Mouse (Mus musculus): ENCODE results near the gene Mis12. TPM values are rescaled to one million over a fixed set of nuclear protein-coding genes. Genes with fewer than 3 reads are reported as not detected.

Mis12 gene
- polyA plus RNA-seq, 1 experiment from 2014 or later: 27.4 TPM

DNA sequence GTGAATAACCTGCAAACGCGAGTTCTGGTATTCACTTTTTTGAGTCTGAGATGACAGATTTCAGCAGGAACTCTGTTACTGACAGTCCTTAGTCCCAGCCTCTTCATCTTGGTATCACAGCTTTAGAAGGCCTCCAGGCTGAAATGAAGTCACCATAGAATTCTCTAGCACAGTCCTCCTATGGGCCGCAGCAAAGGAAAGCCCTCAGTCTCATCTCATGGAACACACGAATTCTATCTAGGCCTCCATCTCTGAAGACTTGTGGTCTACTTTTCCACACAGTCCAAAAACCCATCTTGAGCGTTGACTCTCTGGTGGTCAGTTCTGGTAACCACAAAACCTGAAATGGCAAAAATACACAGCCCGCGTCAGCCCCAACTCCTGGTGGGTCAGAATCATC is 12.7 kb downstream of the Mis12 start:
- Histone ChIP-seq H3K4me2 (peak overlapping the region; percentile 84), H3K4me3 (ENCODE audit: low read depth, low read length) (peak overlapping the region; percentile 61), H3K27ac (ENCODE audit: low read depth, low read length) (no peak overlapping the region), H3K9me3 (replicated peaks; ENCODE audit: control insufficient read depth, low read length) (no peaks in the 10 kb centered on the region), H3K27me3 (ENCODE audit: control insufficient read depth, insufficient read depth, low read length) (no peaks in the 10 kb centered on the region), H3K36me3 (ENCODE audit: control insufficient read depth, insufficient read depth, low read length) (peaks cover 7% of the 10 kb centered on the region; the same call in 1 of the 2 replicates), H3K9ac (ENCODE audit: low read depth, low read length) (peak overlapping the region; percentile 70; the same call in 1 of the 2 replicates), H3K4me1 (ENCODE audit: control insufficient read depth, insufficient read depth, low read length) (no peaks in the 10 kb centered on the region)
- ATAC-seq (replicated peaks; ENCODE audit: insufficient number of reproducible peaks, low FRiP score, low TSS enrichment): no peak
- 70% methylated on average over 7 of the region's 7 CpGs for WGBS (ENCODE audit: insufficient replicate concordance)

- Histone ChIP-seq H3K4me1 (ENCODE audit: control insufficient read depth, insufficient read depth, low read length) (no peaks in the 10 kb centered on the region), H3K9ac (ENCODE audit: low read depth, low read length) (peak overlapping the region; percentile 70), H3K27me3 (ENCODE audit: control insufficient read depth, insufficient read depth, low read length) (no peaks in the 10 kb centered on the region), H3K9me3 (replicated peaks; ENCODE audit: control insufficient read depth, low read length) (no peaks in the 10 kb centered on the region), H3K27ac (ENCODE audit: low read depth, low read length) (peak overlapping the region; percentile 77), H3K4me2 (peak overlapping the region; percentile 84), H3K4me3 (ENCODE audit: low read depth, low read length) (peak overlapping the region; percentile 61), H3K36me3 (ENCODE audit: control insufficient read depth, insufficient read depth, low read length) (peaks cover 6% of the 10 kb centered on the region; the same call in 1 of the 2 replicates)
- WGBS (ENCODE audit: insufficient replicate concordance): 11% methylated on average over 26 of the region's 26 CpGs
- ATAC-seq (replicated peaks; ENCODE audit: insufficient number of reproducible peaks, low FRiP score, low TSS enrichment): no peak; the same call in 1 of the 2 replicates
Measured at GRCm38 (mm10) chr11:71032491-71033162, 13.2 kb downstream of the Mis12 start.

GRCm38 (mm10) chr11:71033163-71033761 is 13.9 kb downstream of the Mis12 start, which contains the start of gene 6330403K07Rik:
TSS of gene 6330403K07Rik (minus strand) at chr11:71033513.
- Histone ChIP-seq H3K27ac (ENCODE audit: low read depth, low read length) (peak within 1 kb of the TSS; percentile 77), H3K36me3 (ENCODE audit: control insufficient read depth, insufficient read depth, low read length) (no peaks in the 10 kb centered on the region), H3K4me2 (peak within 1 kb of the TSS; percentile 84), H3K4me3 (ENCODE audit: low read depth, low read length) (peak within 1 kb of the TSS; percentile 61), H3K9me3 (replicated peaks; ENCODE audit: control insufficient read depth, low read length) (no peaks in the 10 kb centered on the region), H3K4me1 (ENCODE audit: control insufficient read depth, insufficient read depth, low read length) (no peaks in the 10 kb centered on the region), H3K9ac (ENCODE audit: low read depth, low read length) (peak within 1 kb of the TSS; percentile 70), H3K27me3 (ENCODE audit: control insufficient read depth, insufficient read depth, low read length) (no peaks in the 10 kb centered on the region)
- under 1% methylated on average over 28 of the region's 31 CpGs for WGBS (ENCODE audit: insufficient replicate concordance)
- ATAC-seq (replicated peaks; ENCODE audit: insufficient number of reproducible peaks, low FRiP score, low TSS enrichment): peak; percentile 93

DNA sequence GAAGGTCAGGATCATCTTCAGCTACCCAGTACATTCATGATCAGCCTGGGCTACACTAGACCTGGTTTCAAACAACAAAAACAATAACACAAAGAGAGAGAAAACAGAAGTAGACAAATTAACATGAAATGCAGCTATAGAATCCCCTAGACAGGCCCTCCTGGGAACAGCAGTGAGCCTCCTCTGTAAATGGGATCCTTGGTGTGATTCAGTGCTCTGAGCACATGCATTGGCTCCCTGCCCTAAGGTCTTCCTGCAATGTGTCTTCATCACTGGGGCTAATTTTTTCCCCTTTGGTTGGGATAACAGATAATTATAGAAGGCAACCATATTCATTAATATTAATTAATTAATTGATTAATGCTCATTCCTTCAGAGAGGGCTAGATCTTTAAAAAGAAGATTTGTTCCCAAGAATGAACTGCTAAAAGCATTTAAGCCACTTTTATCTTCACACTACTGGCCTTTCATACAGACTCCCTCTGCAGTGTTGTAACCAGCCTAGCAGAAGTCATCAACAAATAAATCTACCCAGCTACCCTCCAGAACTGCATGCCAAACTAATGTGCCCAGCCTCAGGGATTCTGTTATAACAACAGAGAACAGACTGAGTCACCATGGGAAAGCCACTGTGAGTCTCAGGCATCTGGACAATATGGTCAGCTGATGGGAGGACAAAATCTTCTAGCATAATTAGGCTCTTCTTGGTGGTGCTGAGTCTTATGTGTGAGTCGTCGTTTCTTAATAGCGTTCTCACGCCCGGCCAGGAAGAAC is 20.3 kb downstream of the Mis12 start:
- H3K27ac ChIP-seq (ENCODE audit: low read depth, low read length): no peak overlapping the region
- H3K27me3 ChIP-seq (ENCODE audit: control insufficient read depth, insufficient read depth, low read length): no peaks in the 10 kb centered on the region
- no peaks in the 10 kb centered on the region for H3K9me3 ChIP-seq (replicated peaks; ENCODE audit: control insufficient read depth, low read length)
- no peaks in the 10 kb centered on the region for H3K4me1 ChIP-seq (ENCODE audit: control insufficient read depth, insufficient read depth, low read length)
- WGBS (ENCODE audit: insufficient replicate concordance): 98% methylated on average over 5 of the region's 5 CpGs
- ATAC-seq (replicated peaks; ENCODE audit: insufficient number of reproducible peaks, low FRiP score, low TSS enrichment): no peak
- no peaks in the 10 kb centered on the region for H3K36me3 ChIP-seq (ENCODE audit: control insufficient read depth, insufficient read depth, low read length)
- no peak overlapping the region for H3K4me2 ChIP-seq
- no peak overlapping the region for H3K9ac ChIP-seq (ENCODE audit: low read depth, low read length)
- no peak overlapping the region for H3K4me3 ChIP-seq (ENCODE audit: low read depth, low read length)

DNA sequence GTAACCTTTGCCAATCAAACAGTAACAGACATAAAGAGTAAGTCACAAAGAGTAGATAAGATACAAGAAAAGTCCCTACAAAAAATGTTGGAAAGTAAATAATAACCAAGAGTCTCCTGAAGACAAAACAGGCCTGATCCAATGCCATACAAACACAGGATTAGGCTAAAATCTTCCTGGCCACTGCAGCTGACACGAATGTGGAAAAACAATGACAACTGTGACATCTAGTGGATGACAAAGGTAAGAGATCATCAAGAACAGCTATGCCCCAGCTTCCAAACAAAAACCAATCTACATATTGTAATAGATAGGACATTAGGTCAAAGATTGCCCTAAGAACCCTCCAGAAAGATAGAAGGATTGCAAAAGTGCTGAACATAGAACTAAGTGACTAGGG is 33.1 kb downstream of the Mis12 start:
- H3K36me3 ChIP-seq (ENCODE audit: control insufficient read depth, insufficient read depth, low read length): no peaks in the 10 kb centered on the region
- H3K4me3 ChIP-seq (ENCODE audit: low read depth, low read length): no peak overlapping the region
- H3K27me3 ChIP-seq (ENCODE audit: control insufficient read depth, insufficient read depth, low read length): no peaks in the 10 kb centered on the region
- no peak for ATAC-seq (replicated peaks; ENCODE audit: insufficient number of reproducible peaks, low FRiP score, low TSS enrichment)
- H3K4me1 ChIP-seq (ENCODE audit: control insufficient read depth, insufficient read depth, low read length): no peaks in the 10 kb centered on the region
- H3K9me3 ChIP-seq (replicated peaks; ENCODE audit: control insufficient read depth, low read length): no peaks in the 10 kb centered on the region
- no peak overlapping the region for H3K4me2 ChIP-seq
- 0% methylated on average over 1 of the region's 1 CpGs for WGBS (ENCODE audit: insufficient replicate concordance)
- no peak overlapping the region for H3K27ac ChIP-seq (ENCODE audit: low read depth, low read length)
- no peak overlapping the region for H3K9ac ChIP-seq (ENCODE audit: low read depth, low read length)

DNA sequence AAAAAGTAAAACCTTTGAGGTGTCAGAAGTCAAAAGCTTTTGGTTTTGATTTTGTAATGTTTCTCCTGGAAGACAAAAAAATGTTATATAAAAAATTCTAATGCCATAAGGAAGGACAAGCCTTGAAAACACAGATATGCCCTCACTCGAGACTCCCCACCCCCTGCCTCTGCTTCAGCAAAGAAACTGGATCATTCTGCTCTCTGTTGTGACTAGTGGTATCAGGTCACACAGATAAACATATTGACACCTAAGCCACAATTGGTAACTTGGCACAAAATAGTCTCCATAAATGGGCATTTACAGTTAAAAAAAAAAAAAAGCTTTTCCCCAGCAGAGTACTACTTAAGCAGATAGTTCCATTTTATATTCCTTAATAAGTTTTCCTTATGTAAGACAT is 56.9 kb downstream of the Mis12 start:
- Histone ChIP-seq H3K4me2 (no peak overlapping the region), H3K27ac (ENCODE audit: low read depth, low read length) (no peak overlapping the region), H3K36me3 (ENCODE audit: control insufficient read depth, insufficient read depth, low read length) (no peaks in the 10 kb centered on the region), H3K9ac (ENCODE audit: low read depth, low read length) (no peak overlapping the region), H3K27me3 (ENCODE audit: control insufficient read depth, insufficient read depth, low read length) (no peaks in the 10 kb centered on the region), H3K4me1 (ENCODE audit: control insufficient read depth, insufficient read depth, low read length) (no peaks in the 10 kb centered on the region), H3K9me3 (replicated peaks; ENCODE audit: control insufficient read depth, low read length) (no peaks in the 10 kb centered on the region), H3K4me3 (ENCODE audit: low read depth, low read length) (no peak overlapping the region)
- 63% methylated on average over 1 of the region's 1 CpGs for WGBS (ENCODE audit: insufficient replicate concordance)
- no peak for ATAC-seq (replicated peaks; ENCODE audit: insufficient number of reproducible peaks, low FRiP score, low TSS enrichment)

Other genes starting within 250 kb of the Mis12 start
- gene Scimp, start 207.0 kb upstream of the Mis12 start, polyA plus RNA-seq (2014; fragmentation: Nextera tagmentation; extraction: Ambion mirVana): 0.27 TPM in 1 of 2 replicates, not detected in the other
- gene Rabep1, start 174.8 kb upstream of the Mis12 start, polyA plus RNA-seq (2014; fragmentation: Nextera tagmentation; extraction: Ambion mirVana): 25.9 and 27.8 TPM in 2 replicates
- gene Nup88, start 49.6 kb upstream of the Mis12 start, polyA plus RNA-seq (2014; fragmentation: Nextera tagmentation; extraction: Ambion mirVana): 129 and 145 TPM in 2 replicates
- 54.4 and 58.6 TPM in 2 replicates for gene Rpain, start 49.4 kb upstream of the Mis12 start, polyA plus RNA-seq (2014; fragmentation: Nextera tagmentation; extraction: Ambion mirVana)
- 270 and 274 TPM in 2 replicates for gene C1qbp, start 36.6 kb upstream of the Mis12 start, polyA plus RNA-seq (2014; fragmentation: Nextera tagmentation; extraction: Ambion mirVana)
- 15.6 and 20.5 TPM in 2 replicates for gene Dhx33, start 15.2 kb upstream of the Mis12 start, polyA plus RNA-seq (2014; fragmentation: Nextera tagmentation; extraction: Ambion mirVana)
- 34.7 and 34.8 TPM in 2 replicates for gene Derl2, start 230 bp downstream of the Mis12 start, polyA plus RNA-seq (2014; fragmentation: Nextera tagmentation; extraction: Ambion mirVana)
- 20.0 and 26.6 TPM in 2 replicates for gene 6330403K07Rik, start 13.9 kb downstream of the Mis12 start, polyA plus RNA-seq (2014; fragmentation: Nextera tagmentation; extraction: Ambion mirVana)
- gene Nlrp1a, start 125.1 kb downstream of the Mis12 start, polyA plus RNA-seq (2014; fragmentation: Nextera tagmentation; extraction: Ambion mirVana): not detected in 2 replicates
- not detected in 2 replicates for gene Nlrp1b, start 211.1 kb downstream of the Mis12 start, polyA plus RNA-seq (2014; fragmentation: Nextera tagmentation; extraction: Ambion mirVana)